Mouse (Mus musculus): ENCODE results near the gene Rnf151.
"Not testable (repeated sequence)": the region's sequence is repeated elsewhere in the genome, so short reads cannot be mapped to it uniquely, and the experiment has no call there.

Rnf151 gene

DNA sequence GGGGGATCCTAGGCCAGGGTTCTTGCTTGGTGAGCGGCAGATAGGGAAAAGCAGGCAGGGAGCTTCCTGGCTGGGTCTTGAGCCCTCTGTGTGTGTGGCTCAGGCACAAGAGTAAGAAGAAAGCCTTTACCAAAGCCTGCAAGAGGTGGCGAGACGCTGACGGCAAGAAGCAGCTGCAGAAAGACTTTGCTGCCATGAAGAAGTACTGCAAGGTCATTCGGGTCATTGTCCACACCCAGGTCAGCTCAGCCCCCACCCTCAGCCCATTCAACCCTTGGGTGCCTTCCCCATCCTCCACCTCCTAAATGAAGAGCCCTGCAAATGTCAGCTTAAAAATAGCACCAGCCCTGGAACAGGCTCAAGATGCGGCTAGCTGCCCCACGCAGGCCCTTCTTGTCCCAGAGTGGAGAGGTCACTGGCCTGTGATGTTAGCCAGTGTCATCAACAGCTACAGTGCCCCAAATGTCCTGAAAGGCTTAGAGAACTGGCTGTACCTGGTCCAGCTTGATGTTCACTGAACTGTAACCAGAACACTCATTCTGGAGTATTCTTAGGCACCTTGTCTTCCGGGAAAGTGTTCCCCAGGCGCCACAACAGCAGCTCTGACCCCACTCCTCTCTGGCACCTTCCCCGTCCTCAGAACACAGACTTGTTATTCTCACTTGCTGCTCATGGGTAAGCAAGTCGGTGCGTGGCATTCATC is 14.5 kb upstream of the Rnf151 start:
- no peak for DNase-seq (ENCODE audit: low spot score)

DNA sequence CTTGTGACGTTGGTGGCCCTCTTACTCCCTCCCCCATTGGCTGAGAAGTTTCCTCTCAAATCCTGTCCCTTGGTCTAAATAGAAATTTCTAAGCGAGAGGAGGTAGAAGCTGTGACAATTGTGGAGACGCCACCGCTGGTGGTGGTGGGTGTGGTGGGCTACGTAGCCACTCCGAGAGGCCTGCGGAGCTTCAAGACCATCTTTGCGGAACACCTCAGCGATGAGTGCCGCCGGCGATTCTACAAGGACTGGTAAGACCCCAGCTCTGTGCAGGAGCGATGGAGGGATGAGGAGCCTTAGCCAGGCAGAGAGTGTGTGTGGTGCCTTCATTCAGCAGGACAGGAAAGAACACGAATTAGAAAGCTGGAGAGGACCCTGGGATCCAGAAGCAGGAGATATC is 12.9 kb upstream of the Rnf151 start:
- DNase-seq (ENCODE audit: low spot score) = no peak

- no peak for DNase-seq (ENCODE audit: low spot score)
Observed at GRCm38 (mm10) chr17:24729067-24729466, 11.2 kb upstream of the Rnf151 start.

- no peak for DNase-seq (ENCODE audit: low spot score)
Observed at GRCm38 (mm10) chr17:24728184-24728583, 10.3 kb upstream of the Rnf151 start.

DNA sequence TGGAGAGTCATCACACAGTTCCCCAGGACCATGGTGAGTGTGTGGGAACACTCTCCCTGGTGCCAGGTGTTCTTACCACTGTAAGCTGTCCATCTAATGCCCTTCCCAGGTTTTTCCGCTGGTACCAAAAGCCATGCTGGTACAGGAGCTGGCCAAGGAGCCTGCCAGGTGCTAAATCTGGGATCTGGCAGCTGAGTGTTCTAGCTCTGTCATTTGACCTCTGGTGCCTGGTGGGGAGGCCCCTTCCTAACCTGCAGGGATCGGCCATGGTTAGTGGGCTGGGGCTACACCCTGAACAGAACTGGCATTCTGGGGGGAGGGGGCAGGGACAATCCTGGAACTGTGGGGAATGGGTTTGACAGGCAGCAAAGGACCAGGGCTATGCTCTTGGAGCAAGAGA is 9.8 kb upstream of the Rnf151 start, which contains the start of gene Rpl3l:
Rpl3l (plus strand) TSS at position 203 of the 400 bp plus-strand sequence.
- no peak for DNase-seq (ENCODE audit: low spot score)

- DNase-seq (ENCODE audit: low spot score) = no peak
Observed at GRCm38 (mm10) chr17:24725637-24726390, 8.0 kb upstream of the Rnf151 start.

DNA sequence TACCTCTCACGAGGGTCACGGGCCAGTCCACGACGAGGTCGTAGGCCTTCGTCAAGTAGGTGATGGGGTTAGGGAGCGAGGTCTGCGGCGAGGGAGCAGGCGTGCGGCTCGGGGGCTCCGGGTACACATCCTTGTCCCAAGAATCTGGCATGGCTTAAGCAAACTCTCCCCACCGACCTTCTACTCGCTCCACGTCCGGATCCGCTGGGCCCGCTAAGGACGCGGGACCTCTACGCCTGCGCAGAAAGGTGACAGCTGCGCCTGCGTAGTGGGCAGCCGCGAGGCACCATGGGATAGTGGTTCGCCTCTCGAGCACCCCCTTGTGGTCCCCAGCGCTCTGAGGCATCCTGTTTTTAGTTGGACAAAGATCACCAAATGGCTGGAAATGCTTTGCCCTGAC is 6.3 kb upstream of the Rnf151 start, which contains the start of gene Ndufb10:
Ndufb10 (minus strand) TSS at position 295 of the 400 bp plus-strand sequence.
- peak; percentile 90 for DNase-seq (ENCODE audit: low spot score)

GRCm38 (mm10) chr17:24723881-24724180 is 6.0 kb upstream of the Rnf151 start:
- DNase-seq (ENCODE audit: low spot score) = no peak

DNA sequence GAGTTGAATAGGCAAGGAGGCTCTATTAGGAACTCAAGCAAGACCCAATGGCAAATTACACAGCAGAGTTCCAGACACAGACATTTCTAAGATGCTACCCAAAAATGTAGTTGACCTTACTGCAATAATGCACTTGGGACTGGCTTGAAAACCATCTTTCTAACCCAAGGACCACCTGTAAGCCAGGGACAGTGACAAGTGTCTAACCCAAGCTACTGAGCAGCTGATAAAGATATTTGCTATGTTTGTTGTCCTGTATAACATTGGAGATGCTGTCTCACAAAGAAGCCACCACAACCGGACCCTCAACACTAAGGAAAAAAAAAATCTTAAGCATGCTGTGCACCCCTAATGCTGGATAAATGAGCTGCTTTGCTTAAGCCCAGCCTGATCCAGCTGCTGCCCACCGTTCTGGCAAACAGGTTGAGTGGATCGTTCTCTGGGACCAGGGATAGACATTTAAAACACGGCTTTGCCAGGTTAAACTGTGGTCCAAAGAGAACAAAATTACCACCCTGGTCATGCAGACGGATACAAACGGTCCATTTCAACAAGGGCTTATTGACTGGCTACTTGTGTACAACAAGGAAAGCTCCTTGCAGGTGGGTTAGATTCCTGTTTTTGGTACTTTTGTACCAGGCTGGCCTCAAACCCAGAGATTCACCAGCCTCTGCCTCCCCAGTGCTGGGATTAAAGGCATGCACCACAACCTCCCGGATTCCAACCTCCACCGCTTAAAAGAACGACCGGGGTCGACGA is 5.4 kb upstream of the Rnf151 start:
- DNase-seq (ENCODE audit: low spot score) = no peak

DNA sequence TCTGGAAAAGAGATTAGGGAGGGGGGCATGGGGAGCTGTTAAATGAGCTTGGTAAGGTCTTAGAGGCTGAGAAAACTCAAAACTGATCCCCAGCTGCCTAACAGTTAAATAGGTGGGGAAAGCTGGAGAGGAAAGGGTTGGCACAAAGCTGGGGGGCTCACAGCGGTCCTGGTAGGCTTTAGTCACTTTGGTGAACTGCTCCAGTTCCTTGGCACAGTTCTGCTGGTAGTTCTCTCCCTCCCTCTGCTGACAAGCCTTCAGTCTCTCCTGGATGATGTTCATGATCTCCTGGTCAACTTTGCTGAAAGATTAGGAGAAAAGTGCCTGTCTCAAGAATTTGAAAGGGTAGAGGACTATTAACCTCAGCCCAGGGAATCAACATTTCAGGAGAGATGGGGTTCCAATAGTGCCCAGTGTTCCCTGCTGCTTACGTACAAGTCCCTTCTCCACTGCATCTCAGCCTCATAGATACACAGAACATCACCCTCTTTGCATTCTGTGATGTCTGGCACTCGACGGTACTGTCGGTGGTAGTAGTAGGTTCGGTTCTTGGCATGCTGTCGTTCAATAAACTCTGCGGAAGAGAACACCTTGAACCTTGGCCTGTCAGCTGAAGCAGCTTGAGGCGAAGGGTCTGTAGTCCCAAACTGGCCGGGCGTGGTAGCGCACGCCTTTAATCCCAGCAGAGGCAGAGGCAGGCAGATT is 4.5 kb upstream of the Rnf151 start:
- DNase-seq (ENCODE audit: low spot score) = no peak

- DNase-seq (ENCODE audit: low spot score) = not testable (repeated sequence)
Observed at GRCm38 (mm10) chr17:24721383-24721955, 3.6 kb upstream of the Rnf151 start.

DNA sequence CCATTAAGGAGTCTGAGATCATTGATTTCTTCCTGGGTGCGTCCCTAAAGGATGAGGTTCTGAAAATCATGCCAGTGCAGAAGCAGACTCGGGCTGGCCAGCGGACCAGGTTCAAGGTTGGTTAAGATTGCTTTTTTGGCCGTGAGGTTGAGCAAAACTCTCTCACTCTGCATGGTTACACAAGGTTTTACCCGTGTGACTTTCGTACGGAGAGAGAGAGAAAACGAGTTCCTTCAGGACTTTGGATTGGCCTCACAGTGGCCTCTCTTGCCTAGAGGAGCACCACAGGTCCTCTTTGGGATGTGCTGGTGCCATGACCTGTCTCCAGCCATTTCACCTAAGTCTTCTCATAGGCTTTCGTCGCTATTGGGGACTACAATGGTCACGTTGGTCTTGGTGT is 2.8 kb upstream of the Rnf151 start:
- not testable (repeated sequence) for DNase-seq (ENCODE audit: low spot score)

DNA sequence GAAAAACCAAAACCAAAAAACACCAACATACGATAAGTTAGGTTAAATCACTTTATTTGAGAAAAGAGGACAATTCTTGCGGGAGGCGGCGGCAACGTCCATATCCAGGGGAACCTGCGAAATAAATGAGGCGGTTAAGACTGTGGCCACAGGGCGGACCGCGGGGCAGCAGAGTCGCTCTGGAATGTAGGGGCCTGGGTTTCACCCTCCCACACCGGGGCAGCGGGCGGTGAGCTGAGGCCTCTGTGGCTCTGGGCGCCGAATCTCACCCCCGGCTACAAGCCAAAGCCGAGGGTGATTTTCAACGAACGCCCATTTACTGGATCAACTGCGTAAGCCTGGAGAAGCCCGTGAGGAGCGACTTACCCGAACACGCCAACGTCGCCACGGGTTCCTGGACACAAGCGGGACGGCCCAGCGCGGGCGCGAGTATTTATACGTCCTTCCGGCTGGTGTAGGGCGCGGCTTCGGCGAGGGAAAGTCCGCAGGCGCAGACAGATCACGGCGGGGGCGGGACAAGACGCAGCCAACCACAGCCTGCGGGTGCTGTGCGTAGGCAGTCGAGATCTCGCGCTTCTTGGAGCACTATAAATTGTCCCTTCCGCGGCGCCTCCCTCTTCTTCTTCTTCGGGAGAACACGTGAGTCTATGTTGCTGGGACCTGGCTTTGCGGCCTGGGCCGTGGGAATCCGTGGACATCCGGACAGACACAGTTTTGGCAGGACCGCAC is 1.8 kb upstream of the Rnf151 start:
- DNase-seq (ENCODE audit: low spot score) = peak; percentile 99

- not testable (repeated sequence) for DNase-seq (ENCODE audit: low spot score)
Observed at GRCm38 (mm10) chr17:24718938-24719337, 1.1 kb upstream of the Rnf151 start.

DNA sequence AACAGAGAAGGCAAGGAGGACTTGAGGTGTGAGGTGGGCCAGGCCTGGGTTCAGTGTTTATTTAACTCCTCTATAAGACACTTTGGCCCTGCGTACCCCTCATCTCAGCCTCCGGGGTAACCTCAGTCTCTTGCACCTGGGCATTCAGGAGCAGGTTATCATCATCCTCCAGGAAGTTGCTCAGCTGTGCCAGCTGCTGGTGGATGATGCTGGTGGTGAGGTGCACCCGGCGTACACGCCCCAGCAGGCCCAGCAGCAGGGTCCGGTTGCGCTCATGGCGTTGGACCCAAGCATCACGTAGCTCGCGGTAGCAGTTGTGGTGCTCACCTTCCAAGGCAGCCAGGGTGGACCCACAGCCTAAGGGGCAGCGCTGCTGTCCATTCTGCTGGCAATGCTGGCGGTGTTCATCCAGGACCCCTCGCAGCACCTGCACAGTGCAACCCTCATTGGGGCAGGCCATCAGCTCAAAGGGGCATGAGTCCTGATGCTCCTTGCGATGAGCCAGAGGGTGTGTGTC is 1.6 kb downstream of the Rnf151 start:
- no peak for DNase-seq (ENCODE audit: low spot score)

- no peak for DNase-seq (ENCODE audit: low spot score)
Observed at GRCm38 (mm10) chr17:24715556-24715955, 2.3 kb downstream of the Rnf151 start.

DNA sequence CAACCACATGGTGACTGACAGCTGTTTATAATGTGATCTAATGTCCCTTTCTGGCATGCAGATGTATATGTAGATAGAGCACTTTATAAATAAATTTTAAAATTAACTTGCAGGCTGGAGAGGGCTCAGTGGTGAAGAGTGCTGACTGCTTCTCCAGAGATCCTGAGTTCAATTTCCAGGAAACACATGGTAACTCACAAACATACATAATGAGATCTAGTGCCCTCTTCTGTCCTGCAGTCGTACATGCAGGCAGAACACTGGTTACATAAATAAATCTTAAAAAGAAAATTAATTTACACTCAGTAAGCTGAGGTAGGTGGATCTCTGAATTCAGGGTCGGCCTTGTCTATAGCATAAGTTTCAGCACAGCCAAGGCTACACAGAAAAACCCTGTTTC is 9.2 kb downstream of the Rnf151 start:
- DNase-seq (ENCODE audit: low spot score) = no peak

DNA sequence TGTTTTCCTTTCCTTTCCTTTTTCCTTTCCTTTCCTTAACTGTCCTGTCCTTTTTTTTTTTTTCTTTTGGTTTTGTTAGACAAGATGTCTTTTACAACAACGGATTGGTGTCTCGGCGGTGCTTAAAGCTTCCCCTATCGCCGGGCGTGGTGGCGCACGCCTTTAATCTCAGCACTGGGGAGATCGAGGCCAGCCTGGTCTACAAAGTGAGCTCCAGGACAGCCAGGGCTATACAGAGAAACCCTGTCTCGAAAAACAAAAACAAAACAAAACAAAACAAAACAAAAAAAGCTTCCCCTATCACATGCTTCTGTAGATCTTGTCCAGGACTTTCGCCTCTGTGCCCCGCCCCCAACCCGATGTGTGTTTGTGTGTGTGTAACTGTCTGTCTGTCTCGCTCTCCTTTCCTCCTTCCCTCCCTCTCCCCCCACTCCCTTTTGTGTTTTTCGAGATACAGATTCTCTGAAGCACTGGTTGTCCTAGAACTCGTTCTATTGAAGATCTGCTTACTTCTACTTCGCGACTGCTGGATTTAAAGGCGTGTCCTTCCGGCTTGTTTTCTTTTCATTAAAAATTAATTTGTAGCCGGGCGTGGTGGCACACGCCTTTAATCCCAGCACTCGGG is 9.9 kb downstream of the Rnf151 start:
- no peak for DNase-seq (ENCODE audit: low spot score)

GRCm38 (mm10) chr17:24706982-24707800 is 10.7 kb downstream of the Rnf151 start, which contains the start of gene Tbl3:
Gene Tbl3 (minus strand): TSS chr17:24707660.
- peak; percentile 94 for DNase-seq (ENCODE audit: low spot score)
